Mouse (Mus musculus): ENCODE results near the gene Lrrc74a.

Lrrc74a gene

GRCm38 (mm10) chr12:86786149-86787019, 52.2 kb downstream of the Lrrc74a start:
- no peak for DNase-seq (ENCODE audit: low spot score)

- no peak for DNase-seq (ENCODE audit: low spot score)
Measured at GRCm38 (mm10) chr12:86787020-86787553, 52.9 kb downstream of the Lrrc74a start.

GRCm38 (mm10) chr12:86790100-86790848, 56.1 kb downstream of the Lrrc74a start:
- no peak for DNase-seq (ENCODE audit: low spot score)

- peak; percentile 36 for DNase-seq (ENCODE audit: low spot score)
Measured at GRCm38 (mm10) chr12:86790849-86791127, 56.6 kb downstream of the Lrrc74a start.

GRCm38 (mm10) chr12:86791987-86792386, 57.8 kb downstream of the Lrrc74a start:
- DNase-seq (ENCODE audit: low spot score): no peak

- DNase-seq (ENCODE audit: low spot score): peak; percentile 49
Measured at GRCm38 (mm10) chr12:86793830-86794229, 59.7 kb downstream of the Lrrc74a start.

- DNase-seq (ENCODE audit: low spot score): no peak
Measured at GRCm38 (mm10) chr12:86794331-86794730, 60.2 kb downstream of the Lrrc74a start.

GRCm38 (mm10) chr12:86795076-86795837, 61.1 kb downstream of the Lrrc74a start:
- DNase-seq (ENCODE audit: low spot score): no peak

- peak; percentile 82 for DNase-seq (ENCODE audit: low spot score)
Measured at GRCm38 (mm10) chr12:86795838-86796232, 61.7 kb downstream of the Lrrc74a start.

- no peak for DNase-seq (ENCODE audit: low spot score)
Measured at GRCm38 (mm10) chr12:86796351-86796750, 62.2 kb downstream of the Lrrc74a start.

GRCm38 (mm10) chr12:86797771-86798170, 63.6 kb downstream of the Lrrc74a start:
- DNase-seq (ENCODE audit: low spot score): no peak

GRCm38 (mm10) chr12:86798773-86799540, 64.8 kb downstream of the Lrrc74a start:
- DNase-seq (ENCODE audit: low spot score): peak; percentile 81

GRCm38 (mm10) chr12:86799786-86800185, 65.6 kb downstream of the Lrrc74a start:
- no peak for DNase-seq (ENCODE audit: low spot score)

- no peak for DNase-seq (ENCODE audit: low spot score)
Measured at GRCm38 (mm10) chr12:86800336-86800735, 66.2 kb downstream of the Lrrc74a start.

- no peak for DNase-seq (ENCODE audit: low spot score)
Measured at GRCm38 (mm10) chr12:86800765-86801147, 66.6 kb downstream of the Lrrc74a start.

- DNase-seq (ENCODE audit: low spot score): peak; percentile 96
Measured at GRCm38 (mm10) chr12:86801148-86802004, 67.2 kb downstream of the Lrrc74a start.

- peak; percentile 40 for DNase-seq (ENCODE audit: low spot score)
Measured at GRCm38 (mm10) chr12:86802005-86802671, 68.0 kb downstream of the Lrrc74a start.

GRCm38 (mm10) chr12:86802899-86803298, 68.7 kb downstream of the Lrrc74a start:
- no peak for DNase-seq (ENCODE audit: low spot score)

- DNase-seq (ENCODE audit: low spot score): no peak
Measured at GRCm38 (mm10) chr12:86803651-86804307, 69.6 kb downstream of the Lrrc74a start.

Measured in urinary bladder, postnatal 25 days (tissue).